Mouse (Mus musculus) liver, embryonic 18 days (tissue): ENCODE measurements around the gene Apol10b. TPM values are rescaled to one million over a fixed set of nuclear protein-coding genes. Genes with fewer than 3 reads are reported as not detected.

Experiments
- polyA plus RNA-seq: library from polyadenylated mRNA; depleted of rRNA; stranded (reverse); fragments of >200 nt; gene quantifications from 2 replicates; pipeline ENCODE4 v1.2.3, GENCODE M21; 2012; rRNA removed

The Apol10b gene
- polyA plus RNA-seq = 0.02 and 0.04 TPM in 2 replicates

GRCm38 (mm10) chr15:77595961-77596360 lies at the start of gene Apol10b:
TSS of gene Apol10b (minus strand) at chr15:77596125.

DNA sequence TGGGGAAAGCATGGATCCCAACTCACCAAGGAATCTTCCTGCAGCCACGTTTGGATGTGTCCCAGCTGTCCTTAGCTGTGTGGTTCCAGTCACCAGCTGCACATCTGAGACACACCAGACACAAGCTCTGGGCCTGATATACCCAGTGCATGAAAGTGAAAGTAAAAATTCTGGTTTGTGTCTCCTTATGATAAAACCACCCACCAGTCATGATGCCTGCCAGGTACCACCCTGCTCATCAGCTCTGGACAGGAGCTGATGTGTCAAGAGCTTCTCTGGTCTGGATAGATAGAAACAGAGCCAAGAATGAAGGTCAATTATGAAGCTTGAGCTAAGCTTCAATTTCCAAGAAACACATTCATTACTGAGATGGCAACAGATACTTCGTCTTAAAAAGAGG lies 47.3 kb upstream of the Apol10b start, which contains the start of gene Apol11b:
Gene Apol11b (minus strand): TSS at position 111 of the 400 bp plus-strand sequence.

DNA sequence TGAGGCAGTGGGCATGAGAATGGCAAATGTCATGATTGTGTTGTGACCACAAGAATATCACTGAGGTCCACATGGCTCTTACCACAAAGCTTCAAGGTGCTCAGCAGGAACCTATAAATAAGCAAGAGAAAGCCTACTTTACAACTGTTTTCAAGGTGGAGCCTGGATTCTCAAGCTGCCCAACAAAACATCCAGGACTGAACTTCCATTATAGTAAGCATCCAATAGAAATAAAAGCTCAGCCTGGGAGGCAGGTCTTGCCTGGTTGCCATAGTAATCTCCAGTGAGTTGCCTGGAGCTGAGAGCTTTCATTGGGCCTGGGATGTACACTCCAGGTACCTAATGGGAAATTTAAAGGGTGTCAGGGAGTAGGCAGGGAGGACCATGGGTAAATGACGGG lies 3.0 kb upstream of the Apol10b start, which contains the start of gene Gm36245:
Gene Gm36245 (plus strand): TSS at position 301 of the 400 bp plus-strand sequence.

GRCm38 (mm10) chr15:77561792-77562191 lies 34.1 kb downstream of the Apol10b start, which contains the start of gene 1700025B11Rik:
TSS of gene 1700025B11Rik (minus strand) at chr15:77561892.

Other genes with a start within 250 kb of the Apol10b start
- 13.9 and 21.6 TPM in 2 replicates for gene Apol7a, start 197.0 kb downstream of the Apol10b start, polyA plus RNA-seq
- 0.08 and 0.26 TPM in 2 replicates for gene Apol9a, start 185.0 kb downstream of the Apol10b start, polyA plus RNA-seq
- gene Apol7b, start 148.6 kb downstream of the Apol10b start, polyA plus RNA-seq = not detected in 2 replicates
- 0.01 TPM in 1 of 2 replicates, not detected in the other for gene Apol10a, start 119.1 kb downstream of the Apol10b start, polyA plus RNA-seq
- 0.02 and 0.04 TPM in 2 replicates for gene Apol11a, start 87.9 kb downstream of the Apol10b start, polyA plus RNA-seq
- gene Apol7c, start 62.8 kb downstream of the Apol10b start, polyA plus RNA-seq = 0.01 TPM in 1 of 2 replicates, not detected in the other
- gene 1700025B11Rik, start 34.2 kb downstream of the Apol10b start, polyA plus RNA-seq = not detected in 2 replicates
- not detected in 2 replicates for gene Gm36245, start 3.1 kb upstream of the Apol10b start, polyA plus RNA-seq
- 0.67 and 1.5 TPM in 2 replicates for gene Apol11b, start 47.2 kb upstream of the Apol10b start, polyA plus RNA-seq
- gene Apol7e, start 102.7 kb upstream of the Apol10b start, polyA plus RNA-seq = 0.02 and 0.13 TPM in 2 replicates
- 0.35 and 0.71 TPM in 2 replicates for gene Apol9b, start 132.9 kb upstream of the Apol10b start, polyA plus RNA-seq
- gene Apol8, start 160.9 kb upstream of the Apol10b start, polyA plus RNA-seq = 15.0 and 16.3 TPM in 2 replicates
- gene Myh9, start 246.1 kb upstream of the Apol10b start, polyA plus RNA-seq = 24.4 and 30.7 TPM in 2 replicates